Mouse (Mus musculus) midbrain, postnatal 0 days (tissue): ENCODE data around the gene Rbm20. TPM values are rescaled to one million over a fixed set of nuclear protein-coding genes. Genes with fewer than 3 reads are reported as not detected.
"Not testable (repeated sequence)": the region's sequence is repeated elsewhere in the genome, so short reads cannot be mapped to it uniquely, and the experiment has no call there.

Experiments used
- ATAC-seq: fragments of 200-750 bp; cut with Nextera tagmentation; 2 replicates; pipeline ENCODE4 v1.8.0; 2017; ENCODE audit warnings: moderate number of reproducible peaks, mild to moderate bottlenecking, moderate TSS enrichment, moderate library complexity; ENCODE audit not compliant: low FRiP score
- DNase-seq: peaks from one replicate; pipeline ENCODE4 v3.0.0-alpha.2; 2015; ENCODE audit warnings: low spot score
- H3K27ac ChIP-seq: fragments of 300-500 bp; sonication (generic); 2 replicates; pipeline ENCODE4 v1.5.1; 2014; ENCODE audit warnings: low read depth, mild to moderate bottlenecking, low read length, mixed read lengths
- H3K27me3 ChIP-seq: fragments of 300-500 bp; sonication (generic); 2 replicates; pipeline ENCODE4 v1.6.1; 2014; ENCODE audit warnings: low read length, control low read depth, mixed read lengths; ENCODE audit not compliant: insufficient read depth
- H3K36me3 ChIP-seq: fragments of 300-500 bp; sonication (generic); 2 replicates; pipeline ENCODE4 v1.6.1; 2014; ENCODE audit warnings: low read length, control low read depth, mixed read lengths; ENCODE audit not compliant: insufficient read depth
- H3K4me1 ChIP-seq: fragments of 300-500 bp; sonication (generic); 2 replicates; pipeline ENCODE4 v1.6.1; 2014; ENCODE audit warnings: mild to moderate bottlenecking, control low read depth, antibody characterized with exemption, low read length, mixed read lengths; ENCODE audit not compliant: insufficient read depth
- H3K4me2 ChIP-seq: fragments of 300-500 bp; sonication (generic); 2 replicates; pipeline ENCODE4 v1.6.1; 2014; ENCODE audit warnings: low read depth, mild to moderate bottlenecking, low read length, mixed read lengths; ENCODE audit not compliant: poor library complexity, severe bottlenecking
- H3K4me3 ChIP-seq: fragments of 300-500 bp; sonication (generic); 2 replicates; pipeline ENCODE4 v1.5.1; 2014; ENCODE audit warnings: low read depth, mild to moderate bottlenecking, low read length, moderate library complexity
- H3K9ac ChIP-seq: fragments of 300-500 bp; sonication (generic); replicated peaks from 2 replicates; pipeline ENCODE4 v1.6.1; 2014; ENCODE audit warnings: mild to moderate bottlenecking, low read length, moderate library complexity, mixed read lengths; ENCODE audit not compliant: poor library complexity, severe bottlenecking
- H3K9me3 ChIP-seq: fragments of 300-500 bp; sonication (generic); 2 replicates; pipeline ENCODE4 v1.6.1; 2016; ENCODE audit warnings: low read length, control low read depth
- CTCF ChIP-seq: IDR thresholded peaks from 2 replicates; pipeline ENCODE4 v1.5.1; 2016; ENCODE audit warnings: antibody characterized with exemption, mild to moderate bottlenecking
- WGBS: fragments of 180-500 bp; shearing (Covaris S2); extraction: QIAGEN DNeasy Blood & Tissue Kit; methylation state at CpG from one replicate; pipeline ENCODE4 v1.1.7; 2014; 5-methylcytosine and 5-hydroxymethylcytosine counted together
- polyA plus RNA-seq: library from polyadenylated mRNA; unstranded; fragments of >200 nt; fragmentation: Nextera tagmentation; extraction: Ambion mirVana; gene quantifications from 2 replicates; pipeline ENCODE4 v1.2.1, GENCODE M21; 2015
- total RNA-seq: library from RNA; depleted of rRNA; stranded (reverse); fragments of >200 nt; gene quantifications from 2 replicates; pipeline ENCODE4 v1.2.3, GENCODE M21; 2014

The Rbm20 gene
- total and polyA plus RNA-seq, 2 experiments from 2014 or later: 0.75 to 2.0 TPM

- peak; percentile 58 for DNase-seq
- no peak for ATAC-seq
Measured at GRCm38 (mm10) chr19:53800365-53800999, 123.4 kb downstream of the Rbm20 start.

DNA sequence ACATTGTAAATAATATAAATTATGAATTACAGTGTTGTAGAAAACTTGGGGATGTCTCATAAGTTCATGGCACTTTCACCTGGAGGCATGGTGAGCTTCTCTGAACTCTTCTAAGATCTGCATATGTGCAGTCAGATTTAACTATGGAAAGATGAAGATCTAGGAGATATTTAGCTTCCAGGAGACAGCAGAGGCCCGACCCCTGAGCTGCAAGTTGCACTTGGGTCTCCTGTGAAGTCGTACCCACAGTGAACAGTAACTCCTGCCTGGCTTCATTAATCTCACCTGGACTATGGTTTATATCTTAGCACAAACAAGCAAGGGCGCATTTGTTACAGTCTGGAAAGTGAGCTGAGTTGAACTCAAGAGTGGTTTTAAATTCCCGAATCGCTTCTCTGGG lies 124.3 kb downstream of the Rbm20 start:
- Histone ChIP-seq H3K27ac (no peak overlapping the region), H3K9ac (no peak overlapping the region), H3K27me3 (no peaks in the 10 kb centered on the region), H3K9me3 (no peaks in the 10 kb centered on the region), H3K36me3 (no peaks in the 10 kb centered on the region), H3K4me3 (no peak overlapping the region), H3K4me1 (no peaks in the 10 kb centered on the region), H3K4me2 (no peak overlapping the region)
- TF ChIP-seq CTCF: no peak
- DNase-seq (no peak), ATAC-seq (no peak)
- 95% methylated on average over 5 of the region's 5 CpGs for WGBS

More at GRCm38 (mm10) chr19:53800365-53800999, 123.4 kb downstream of the Rbm20 start:
- H3K27me3 ChIP-seq: no peaks in the 10 kb centered on the region
- H3K9ac ChIP-seq: no peak overlapping the region
- no peak for TF ChIP-seq CTCF
- H3K36me3 ChIP-seq: no peaks in the 10 kb centered on the region
- H3K27ac ChIP-seq: no peak overlapping the region
- H3K4me3 ChIP-seq: no peak overlapping the region
- 67% methylated on average over 15 of the region's 15 CpGs for WGBS
- no peaks in the 10 kb centered on the region for H3K4me1 ChIP-seq
- no peak overlapping the region for H3K4me2 ChIP-seq
- H3K9me3 ChIP-seq: no peaks in the 10 kb centered on the region

DNA sequence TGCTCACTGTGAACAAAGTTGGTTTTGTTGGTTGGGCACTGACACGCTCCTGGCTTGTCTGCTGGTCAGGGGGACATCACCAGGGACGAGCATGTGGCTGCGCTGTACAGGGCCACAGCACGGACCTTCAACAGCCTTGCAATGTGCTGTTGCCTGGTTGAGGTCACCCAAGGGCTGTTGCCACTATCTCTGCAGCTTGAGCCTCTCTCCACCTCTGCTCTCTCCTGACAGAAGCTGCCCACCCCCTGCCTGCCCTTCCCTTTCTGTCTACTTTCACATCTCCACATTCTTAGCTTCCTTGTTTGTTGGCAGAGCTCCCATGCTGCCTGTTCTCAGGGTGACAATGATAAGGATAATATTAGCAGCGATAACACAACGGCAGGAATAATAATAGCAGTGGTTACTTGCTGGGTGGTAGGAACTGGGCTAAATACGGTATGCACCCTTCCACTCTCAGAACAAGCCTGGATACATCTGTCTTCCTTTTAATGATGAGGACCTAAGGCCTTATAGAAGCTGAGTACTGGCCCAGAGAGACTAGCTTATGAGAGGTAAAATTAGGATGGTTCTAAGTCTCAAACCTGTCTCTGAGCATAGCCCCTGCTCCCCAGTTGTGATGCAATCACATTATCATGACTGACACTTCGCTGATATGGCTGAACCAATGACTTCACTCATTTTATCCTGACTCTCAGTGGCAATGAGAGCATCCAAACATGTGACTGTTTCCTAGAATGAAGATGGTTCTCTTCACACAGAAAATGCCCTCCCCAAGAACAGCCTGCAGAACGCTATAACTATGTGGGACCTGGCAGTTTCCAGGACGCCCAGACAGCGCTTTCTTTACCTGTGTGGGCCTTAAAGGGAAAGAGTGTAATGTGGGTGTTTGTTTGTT lies 124.9 kb downstream of the Rbm20 start:
- no peak for TF ChIP-seq CTCF
- Histone ChIP-seq H3K27ac (no peak overlapping the region), H3K9me3 (no peaks in the 10 kb centered on the region), H3K36me3 (no peaks in the 10 kb centered on the region), H3K27me3 (no peaks in the 10 kb centered on the region), H3K4me2 (no peak overlapping the region), H3K9ac (no peak overlapping the region), H3K4me1 (no peaks in the 10 kb centered on the region), H3K4me3 (no peak overlapping the region)
- DNase-seq: no peak
- 84% methylated on average over 11 of the region's 11 CpGs for WGBS
- no peak for ATAC-seq

DNA sequence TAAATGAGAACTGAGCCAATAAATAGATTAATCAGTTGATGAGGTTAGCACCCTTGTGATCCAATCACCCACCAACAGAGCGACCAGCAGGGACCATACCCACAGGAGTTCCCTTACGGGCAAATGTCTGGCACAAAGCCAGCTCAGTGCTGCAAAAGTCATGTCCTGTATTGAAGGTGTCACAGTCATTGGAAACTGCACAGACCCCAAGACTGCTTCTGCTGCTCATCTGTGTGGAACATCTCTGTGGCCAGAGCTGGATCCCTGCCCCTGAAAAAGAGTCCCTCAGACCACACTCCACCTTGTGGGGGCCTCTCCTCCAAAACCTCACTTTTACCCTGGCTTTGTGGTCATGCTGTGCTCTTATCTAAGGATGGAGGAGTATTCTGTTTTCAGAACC lies 126.8 kb downstream of the Rbm20 start:
- Histone ChIP-seq H3K9me3 (no peaks in the 10 kb centered on the region), H3K27me3 (no peaks in the 10 kb centered on the region), H3K4me1 (no peaks in the 10 kb centered on the region), H3K9ac (no peak overlapping the region), H3K36me3 (no peaks in the 10 kb centered on the region), H3K4me2 (no peak overlapping the region), H3K4me3 (no peak overlapping the region), H3K27ac (no peak overlapping the region)
- DNase-seq: no peak
- WGBS: 61% methylated on average over 2 of the region's 2 CpGs
- no peak for TF ChIP-seq CTCF
- no peak for ATAC-seq

GRCm38 (mm10) chr19:53805063-53805462 lies 128.0 kb downstream of the Rbm20 start:
- Histone ChIP-seq H3K27ac (no peak overlapping the region), H3K27me3 (no peaks in the 10 kb centered on the region), H3K9me3 (no peaks in the 10 kb centered on the region), H3K4me1 (no peaks in the 10 kb centered on the region), H3K4me2 (no peak overlapping the region), H3K9ac (no peak overlapping the region), H3K36me3 (no peaks in the 10 kb centered on the region), H3K4me3 (no peak overlapping the region)
- WGBS: 67% methylated on average over 3 of the region's 3 CpGs
- ATAC-seq: no peak
- DNase-seq: no peak
- TF ChIP-seq CTCF: no peak

- no peak overlapping the region for H3K4me3 ChIP-seq
- ATAC-seq (no peak), DNase-seq (peak; percentile 45)
- H3K4me1 ChIP-seq: no peaks in the 10 kb centered on the region
- no peak overlapping the region for H3K27ac ChIP-seq
- no peak overlapping the region for H3K4me2 ChIP-seq
- H3K9ac ChIP-seq: no peak overlapping the region
- no peak for TF ChIP-seq CTCF
- WGBS: 45% methylated on average over 7 of the region's 7 CpGs
- H3K9me3 ChIP-seq: no peaks in the 10 kb centered on the region
- no peaks in the 10 kb centered on the region for H3K36me3 ChIP-seq
- no peaks in the 10 kb centered on the region for H3K27me3 ChIP-seq
Measured at GRCm38 (mm10) chr19:53806126-53806525, 129.0 kb downstream of the Rbm20 start.

GRCm38 (mm10) chr19:53806526-53807275 lies 129.6 kb downstream of the Rbm20 start:
- not testable (repeated sequence) for DNase-seq, H3K27ac ChIP-seq, H3K27me3 ChIP-seq, H3K9me3 ChIP-seq, H3K36me3 ChIP-seq, ATAC-seq, H3K4me1 ChIP-seq, H3K4me3 ChIP-seq, H3K9ac ChIP-seq, H3K4me2 ChIP-seq
- WGBS: 80% methylated on average over 6 of the region's 6 CpGs
